12 mouse cellular contexts compared by ENCODE assay signal in the genomic region with DNA sequence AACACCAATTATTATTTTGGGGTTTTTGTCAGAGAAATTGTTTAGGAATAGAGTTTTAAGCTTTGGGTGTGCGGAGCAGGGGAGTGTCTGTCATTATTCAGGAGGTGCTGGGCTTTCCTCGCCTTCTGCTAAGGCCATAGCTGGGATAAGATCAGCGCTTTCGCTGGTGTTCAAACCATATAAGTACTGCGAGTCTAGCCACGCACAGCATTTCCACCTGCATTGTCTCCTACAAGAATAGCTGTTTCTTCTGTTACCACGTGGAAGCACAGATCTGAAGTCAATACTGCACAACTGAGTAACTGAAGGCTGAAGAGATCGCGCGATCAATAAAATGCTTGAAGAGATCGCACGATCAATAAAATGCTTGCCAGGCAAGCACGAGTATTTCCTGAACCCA. TPM values are rescaled to one million over a fixed set of nuclear protein-coding genes. Genes with fewer than 3 reads are reported as not detected.
DNase-seq lines count a peak whose midpoint lies in the region; ATAC-seq and TF ChIP-seq lines count a peak whose summit lies in the region.
"Had no signal": no experiment of that assay in that cellular context is flagged by ENCODE, and none has a peak within 500 bp of the region (broad histone marks: within the 10 kb centered on the region; RNA-seq: fewer than 3 reads in every experiment).

No protein-coding gene starts in this region.

- H3K36me3 ChIP-seq in heart, embryonic 14.5 days (ENCODE audit: control insufficient read depth, insufficient read depth, low read length), result peaks cover 13% of the 10 kb centered on the region
- no peaks in the 10 kb centered on the region for H3K36me3 ChIP-seq in neural tube, embryonic 15.5 days
- no peaks in the 10 kb centered on the region; the same call in 1 of the 2 replicates for H3K36me3 ChIP-seq in heart, embryonic 16.5 days (ENCODE audit: control insufficient read depth, insufficient read depth)
- peaks cover 53% of the 10 kb centered on the region for H3K36me3 ChIP-seq in liver, postnatal 0 days (replicated peaks; ENCODE audit: insufficient read depth, low read length)
- H3K36me3 ChIP-seq: limb, embryonic 13.5 days had no signal

- no peak for TF ChIP-seq CTCF in liver, postnatal 0 days (IDR thresholded peaks at IDR 0.05; ENCODE audit: low read depth)

- no peaks in the 10 kb centered on the region for H3K27me3 ChIP-seq in heart, embryonic 14.5 days (ENCODE audit: control insufficient read depth, insufficient read depth, low read length)
- no peaks in the 10 kb centered on the region for H3K27me3 ChIP-seq in neural tube, embryonic 15.5 days (replicated peaks)
- no peaks in the 10 kb centered on the region for H3K27me3 ChIP-seq in heart, embryonic 16.5 days (ENCODE audit: control insufficient read depth, insufficient read depth, low read length)
- H3K27me3 ChIP-seq in liver, postnatal 0 days (ENCODE audit: insufficient read depth, low read length), result no peaks in the 10 kb centered on the region
- H3K27me3 ChIP-seq: limb, embryonic 13.5 days had no signal

- H3K27ac ChIP-seq in heart, embryonic 14.5 days (replicated peaks in 1 of 2; ENCODE audit: control insufficient read depth in 1 of 2, insufficient read depth in 1 of 2, low read depth in 2 of 2, low read length in 2 of 2), result peak overlapping the region; percentile 70 to 73
- H3K27ac ChIP-seq in neural tube, embryonic 15.5 days (replicated peaks), result 0 out of 2 replicates have a peak overlapping the region, but pooled peaks have one; percentile 33
- H3K27ac ChIP-seq in heart, embryonic 16.5 days (ENCODE audit: low read length), result peak overlapping the region; percentile 82
- peak overlapping the region; percentile 42 for H3K27ac ChIP-seq in liver, postnatal 0 days (ENCODE audit: low read depth)
- H3K27ac ChIP-seq: limb, embryonic 13.5 days had no signal

- no peak for TF ChIP-seq EP300 in liver, postnatal 0 days (IDR thresholded peaks at IDR 0.05; ENCODE audit: low read depth)

- H3K9me3 ChIP-seq in heart, embryonic 14.5 days (ENCODE audit: control insufficient read depth, low read length), result no peaks in the 10 kb centered on the region
- H3K9me3 ChIP-seq in neural tube, embryonic 15.5 days (replicated peaks), result no peaks in the 10 kb centered on the region
- H3K9me3 ChIP-seq in heart, embryonic 16.5 days (replicated peaks; ENCODE audit: control insufficient read depth, low read length), result no peaks in the 10 kb centered on the region
- no peaks in the 10 kb centered on the region for H3K9me3 ChIP-seq in liver, postnatal 0 days (ENCODE audit: low read length)
- H3K9me3 ChIP-seq: limb, embryonic 13.5 days had no signal

- DNase-seq in heart, postnatal 36 days, result no peak
- no peak for DNase-seq in neural tube, embryonic 10.5 days (ENCODE audit: extremely low spot score, low spot score)
- DNase-seq in liver, postnatal 0 days, result no peak
- DNase-seq in gastrocnemius, postnatal 25 days, result no peak

- intact Hi-C loops in heart, postnatal 36 days (cut with DNase I), result no loop called here

- peak overlapping the region; percentile 47; the same call in 1 of the 2 replicates for H3K4me2 ChIP-seq in heart, embryonic 14.5 days (ENCODE audit: low read length)
- no peak overlapping the region for H3K4me2 ChIP-seq in neural tube, embryonic 15.5 days
- H3K4me2 ChIP-seq in heart, embryonic 16.5 days (ENCODE audit: low read depth, low read length), result peak overlapping the region; percentile 61; the same call in 1 of the 2 replicates
- peak overlapping the region; percentile 27 for H3K4me2 ChIP-seq in liver, postnatal 0 days (ENCODE audit: low read depth, low read length)

- 75% methylated on average over 13 of the region's 13 CpGs for WGBS in heart, embryonic 14.5 days
- 84% methylated on average over 13 of the region's 13 CpGs for WGBS in neural tube, embryonic 15.5 days
- WGBS in heart, embryonic 16.5 days, result 79% methylated on average over 13 of the region's 13 CpGs
- WGBS in liver, postnatal 0 days (ENCODE audit: insufficient replicate concordance), result 62% methylated on average over 13 of the region's 13 CpGs

- peaks cover 10% of the 10 kb centered on the region in 2 experiments for H3K4me1 ChIP-seq in heart, embryonic 14.5 days (ENCODE audit: control insufficient read depth in 2 of 2, insufficient read depth in 2 of 2, low read length in 2 of 2)
- H3K4me1 ChIP-seq in neural tube, embryonic 15.5 days, result 0 out of 2 replicates have a peak, but pooled peaks cover 2% of the 10 kb centered on the region
- H3K4me1 ChIP-seq in heart, embryonic 16.5 days (ENCODE audit: control insufficient read depth, insufficient read depth, low read length), result peaks cover 16% of the 10 kb centered on the region
- H3K4me1 ChIP-seq in liver, postnatal 0 days (ENCODE audit: insufficient read depth), result peaks cover 15% of the 10 kb centered on the region

- peak overlapping the region; percentile 19 for H3K9ac ChIP-seq in heart, embryonic 14.5 days (ENCODE audit: low read length)
- H3K9ac ChIP-seq in neural tube, embryonic 15.5 days (replicated peaks), result no peak overlapping the region
- peak overlapping the region; percentile 46 for H3K9ac ChIP-seq in heart, embryonic 16.5 days (ENCODE audit: low read length)
- H3K9ac ChIP-seq in liver, postnatal 0 days (replicated peaks), result no peak overlapping the region

- no peak for ATAC-seq in heart, embryonic 14.5 days (ENCODE audit: insufficient number of reproducible peaks, insufficient read depth, low FRiP score, low read depth)
- ATAC-seq in neural tube, embryonic 15.5 days (ENCODE audit: low FRiP score), result no peak
- no peak for ATAC-seq in heart, embryonic 16.5 days (replicated peaks; ENCODE audit: extremely low read depth, insufficient read depth, low FRiP score)
- no peak for ATAC-seq in liver, postnatal 0 days
- no peak for ATAC-seq in erythroblast, adult 5-6 weeks (replicated peaks; ENCODE audit: low FRiP score, poor library complexity, severe bottlenecking)

- H3K4me3 ChIP-seq in heart, embryonic 14.5 days (ENCODE audit: control insufficient read depth in 1 of 2, insufficient read depth in 1 of 2, low read depth in 1 of 2, low read length in 2 of 2), result no peak overlapping the region
- no peak overlapping the region for H3K4me3 ChIP-seq in neural tube, embryonic 15.5 days (replicated peaks)
- H3K4me3 ChIP-seq in heart, embryonic 16.5 days (ENCODE audit: low read length), result no peak overlapping the region
- no peak overlapping the region for H3K4me3 ChIP-seq in liver, postnatal 0 days (ENCODE audit: low read depth, low read length)
- H3K4me3 ChIP-seq: limb, embryonic 13.5 days had no signal

RNA-seq across cellular contexts. Expression of gene Pde6h, which starts 7.6 kb away (rescaled TPM):
- polyA plus RNA-seq in heart, embryonic 14.5 days (2014; fragmentation: Nextera tagmentation; extraction: Ambion mirVana), result 0.23 TPM in 1 of 2 replicates, not detected in the other
- total RNA-seq in heart, postnatal 36 days (2021), result not detected
- polyA plus RNA-seq in neural tube, embryonic 15.5 days (2015; fragmentation: Nextera tagmentation; extraction: Ambion mirVana), result 0.33 TPM in 1 of 2 replicates, not detected in the other
- polyA plus RNA-seq in heart, embryonic 16.5 days (2015; fragmentation: Nextera tagmentation; extraction: Ambion mirVana), result 0.38 and 0.62 TPM in 2 replicates
- 0.34 and 0.77 TPM in 2 replicates for polyA plus RNA-seq in liver, postnatal 0 days (2015; fragmentation: Nextera tagmentation; extraction: Ambion mirVana)
- total RNA-seq in erythroblast, adult 5-6 weeks (2015; ENCODE audit: low replicate concordance), result not detected in 2 replicates
- total RNA-seq in erythroblast, adult 5-6 weeks (2017; ENCODE audit: low replicate concordance), result not detected in 2 replicates
- not detected for total RNA-seq in gastrocnemius, postnatal 25 days (2021)
- total RNA-seq: adrenal gland, postnatal 36 days had no signal

RNA-seq across cellular contexts. Expression of gene Erp27, which starts 9.3 kb away (rescaled TPM):
- 0.93 and 1.7 TPM in 2 replicates for polyA plus RNA-seq in heart, embryonic 14.5 days (2014; fragmentation: Nextera tagmentation; extraction: Ambion mirVana)
- total RNA-seq in heart, postnatal 36 days (2021), result not detected
- polyA plus RNA-seq in neural tube, embryonic 15.5 days (2015; fragmentation: Nextera tagmentation; extraction: Ambion mirVana), result 0.82 TPM in 1 of 2 replicates, not detected in the other
- 0.70 and 0.96 TPM in 2 replicates for polyA plus RNA-seq in heart, embryonic 16.5 days (2015; fragmentation: Nextera tagmentation; extraction: Ambion mirVana)
- polyA plus RNA-seq in liver, postnatal 0 days (2015; fragmentation: Nextera tagmentation; extraction: Ambion mirVana), result 0.40 and 0.42 TPM in 2 replicates
- not detected in 2 replicates for total RNA-seq in erythroblast, adult 5-6 weeks (2015; ENCODE audit: low replicate concordance)
- total RNA-seq in erythroblast, adult 5-6 weeks (2017; ENCODE audit: low replicate concordance), result 0.34 TPM in 1 of 2 replicates, not detected in the other
- not detected for total RNA-seq in gastrocnemius, postnatal 25 days (2021)
- total RNA-seq: ES-E14 had no signal

RNA-seq across cellular contexts. Expression of gene Arhgdib, which starts 10.5 kb away (rescaled TPM):
- polyA plus RNA-seq in heart, embryonic 14.5 days (2014; fragmentation: Nextera tagmentation; extraction: Ambion mirVana), result 86.1 and 88.6 TPM in 2 replicates
- total RNA-seq in heart, postnatal 36 days (2021), result 10 to 100 TPM; 25.5 to 27.2 TPM
- polyA plus RNA-seq in neural tube, embryonic 15.5 days (2015; fragmentation: Nextera tagmentation; extraction: Ambion mirVana), result 13.8 and 95.4 TPM in 2 replicates
- 103 and 152 TPM in 2 replicates for polyA plus RNA-seq in heart, embryonic 16.5 days (2015; fragmentation: Nextera tagmentation; extraction: Ambion mirVana)
- polyA plus RNA-seq in liver, postnatal 0 days (2015; fragmentation: Nextera tagmentation; extraction: Ambion mirVana), result 190 and 192 TPM in 2 replicates
- total RNA-seq in erythroblast, adult 5-6 weeks (2015; ENCODE audit: low replicate concordance), result 1,174 and 1,226 TPM in 2 replicates
- 299 and 335 TPM in 2 replicates for total RNA-seq in erythroblast, adult 5-6 weeks (2017; ENCODE audit: low replicate concordance)
- total RNA-seq in gastrocnemius, postnatal 25 days (2021), result 10 to 100 TPM in 1 of 2 experiments, 1 to 10 TPM in 1; 6.3 to 12.1 TPM

RNA-seq across cellular contexts. Expression of gene Mgp, which starts 55.6 kb away (rescaled TPM):
- polyA plus RNA-seq in heart, embryonic 14.5 days (2014; fragmentation: Nextera tagmentation; extraction: Ambion mirVana), result 457 and 563 TPM in 2 replicates
- total RNA-seq in heart, postnatal 36 days (2021), result 100 to 1,000 TPM; 344 to 476 TPM
- polyA plus RNA-seq in neural tube, embryonic 15.5 days (2015; fragmentation: Nextera tagmentation; extraction: Ambion mirVana), result 28.4 and 40.1 TPM in 2 replicates
- 570 and 632 TPM in 2 replicates for polyA plus RNA-seq in heart, embryonic 16.5 days (2015; fragmentation: Nextera tagmentation; extraction: Ambion mirVana)
- polyA plus RNA-seq in liver, postnatal 0 days (2015; fragmentation: Nextera tagmentation; extraction: Ambion mirVana), result 4.5 and 6.2 TPM in 2 replicates
- total RNA-seq in erythroblast, adult 5-6 weeks (2015; ENCODE audit: low replicate concordance), result 1.9 TPM in 1 of 2 replicates, not detected in the other
- total RNA-seq in erythroblast, adult 5-6 weeks (2017; ENCODE audit: low replicate concordance), result 1.9 TPM in 1 of 2 replicates, not detected in the other
- total RNA-seq in gastrocnemius, postnatal 25 days (2021), result 100 to 1,000 TPM; 102 to 127 TPM
- total RNA-seq: ES-E14; neutrophil, adult 5-6 weeks had no signal

Comparison
In these comparisons a context has a peak if more than half of its experiments do, and no peak if none do; other contexts are left out.
1. H3K9ac ChIP-seq: peak in heart, embryonic 14.5 days (single experiment) and heart, embryonic 16.5 days (single experiment); none in neural tube, embryonic 15.5 days (single experiment) and liver, postnatal 0 days (single experiment).
2. Peak in every context shown above with its lines, with median percentiles within 50 percentile points of each other: H3K27ac ChIP-seq.